8 mouse cellular contexts compared by ENCODE assay signal in genomic region chr17:87613355-87614283, GRCm38 (mm10). TPM values are rescaled to one million over a fixed set of nuclear protein-coding genes. Genes with fewer than 3 reads are reported as not detected.
A peak's percentile ranks its signal among the peaks of the same experiment; 100 is the strongest.
DNase-seq lines count a peak whose midpoint lies in the region; ATAC-seq and TF ChIP-seq lines count a peak whose summit lies in the region.

No protein-coding gene starts in this region.

- no peak for TF ChIP-seq RAD21 in CH12.LX (IDR thresholded peaks at IDR 0.05; ENCODE audit: low read depth, low read length)

- WGBS in embryonic facial prominence, embryonic 15.5 days, result 4% methylated on average over 24 of the region's 24 CpGs
- 8% methylated on average over 24 of the region's 24 CpGs for WGBS in heart, embryonic 14.5 days
- WGBS in kidney, postnatal 0 days, result 6% methylated on average over 24 of the region's 24 CpGs
- 12% methylated on average over 24 of the region's 24 CpGs for WGBS in liver, embryonic 11.5 days
- 3% methylated on average over 24 of the region's 24 CpGs for WGBS in midbrain, postnatal 0 days

- dilution Hi-C loops in CH12.LX (cut with MboI; ENCODE audit: extremely low pct_ligation_motif_present, extremely low pct_unique_long_range_greater_than_20kb, low sequenced_read_pairs), result no loop called here

- in situ Hi-C loops in CH12.LX (cut with MboI; ENCODE audit: low pct_ligation_motif_present, low pct_unique_long_range_greater_than_20kb, low sequenced_read_pairs), result no loop called here

- H3K9ac ChIP-seq in CH12.LX (ENCODE audit: insufficient read depth, low read depth), result no peak overlapping the region
- peak overlapping the region; percentile 37 for H3K9ac ChIP-seq in embryonic facial prominence, embryonic 15.5 days
- peak overlapping the region; percentile 76 for H3K9ac ChIP-seq in heart, embryonic 14.5 days (ENCODE audit: low read length)
- H3K9ac ChIP-seq in kidney, postnatal 0 days (ENCODE audit: low read depth, low read length), result peak overlapping the region; percentile 57; the same call in 1 of the 2 replicates
- peak overlapping the region; percentile 53 for H3K9ac ChIP-seq in liver, embryonic 11.5 days (ENCODE audit: low read depth, low read length)
- H3K9ac ChIP-seq in midbrain, postnatal 0 days (replicated peaks; ENCODE audit: low read length, poor library complexity, severe bottlenecking), result peak overlapping the region; percentile 75

- no peak for TF ChIP-seq POLR2A in CH12.LX (IDR thresholded peaks at IDR 0.05; ENCODE audit: low read depth, low read length)

- H3K4me1 ChIP-seq in CH12.LX (ENCODE audit: control insufficient read depth in 1 of 2, insufficient read depth in 2 of 2), result no peaks in the 10 kb centered on the region
- H3K4me1 ChIP-seq in embryonic facial prominence, embryonic 15.5 days, result peaks cover 18% of the 10 kb centered on the region
- peaks cover 5 to 6% of the 10 kb centered on the region in 2 experiments; a peak in 3 of 4 replicates for H3K4me1 ChIP-seq in heart, embryonic 14.5 days (ENCODE audit: control insufficient read depth in 2 of 2, insufficient read depth in 2 of 2, low read length in 2 of 2)
- peaks cover 9% of the 10 kb centered on the region; the same call in 1 of the 2 replicates for H3K4me1 ChIP-seq in kidney, postnatal 0 days (replicated peaks; ENCODE audit: insufficient read depth, low read length)
- H3K4me1 ChIP-seq in liver, embryonic 11.5 days (replicated peaks; ENCODE audit: control insufficient read depth, insufficient read depth, low read length), result no peaks in the 10 kb centered on the region; the same call in 1 of the 2 replicates
- no peaks in the 10 kb centered on the region for H3K4me1 ChIP-seq in midbrain, postnatal 0 days (ENCODE audit: insufficient read depth, low read length)

- H3K9me3 ChIP-seq in CH12.LX (replicated peaks; ENCODE audit: low read length), result no peaks in the 10 kb centered on the region
- H3K9me3 ChIP-seq in embryonic facial prominence, embryonic 15.5 days (replicated peaks), result no peaks in the 10 kb centered on the region
- H3K9me3 ChIP-seq in heart, embryonic 14.5 days (ENCODE audit: control insufficient read depth, low read length), result no peaks in the 10 kb centered on the region
- H3K9me3 ChIP-seq in kidney, postnatal 0 days (replicated peaks; ENCODE audit: low read length), result no peaks in the 10 kb centered on the region
- H3K9me3 ChIP-seq in liver, embryonic 11.5 days (ENCODE audit: control insufficient read depth, low read length), result no peaks in the 10 kb centered on the region
- H3K9me3 ChIP-seq in midbrain, postnatal 0 days (ENCODE audit: low read length), result no peaks in the 10 kb centered on the region

- no peaks in the 10 kb centered on the region for H3K79me2 ChIP-seq in CH12.LX (replicated peaks; ENCODE audit: control insufficient read depth, extremely low read depth, insufficient read depth, poor library complexity, severe bottlenecking)

- TF ChIP-seq CTCF in CH12.LX (conservative IDR thresholded peaks at IDR 0.05 in 1 of 2, IDR thresholded peaks at IDR 0.05 in 1 of 2; ENCODE audit: low read depth in 2 of 2, low read length in 2 of 2), result no peak
- no peak for TF ChIP-seq CTCF in kidney, postnatal 0 days (IDR thresholded peaks at IDR 0.05; ENCODE audit: low read depth)
- TF ChIP-seq CTCF in midbrain, postnatal 0 days (IDR thresholded peaks at IDR 0.05), result no peak

- H3K4me3 ChIP-seq in CH12.LX (replicated peaks in 1 of 3; ENCODE audit: low read depth in 2 of 3, low read length in 2 of 3, poor library complexity in 1 of 3), result no peak overlapping the region
- peak overlapping the region; percentile 44 for H3K4me3 ChIP-seq in embryonic facial prominence, embryonic 15.5 days (replicated peaks)
- H3K4me3 ChIP-seq in heart, embryonic 14.5 days (ENCODE audit: control insufficient read depth in 1 of 2, insufficient read depth in 1 of 2, low read depth in 1 of 2, low read length in 2 of 2), result peak overlapping the region; percentile 45 to 47
- H3K4me3 ChIP-seq in kidney, postnatal 0 days (replicated peaks; ENCODE audit: low read depth, low read length), result peak overlapping the region; percentile 11
- peak overlapping the region; percentile 39 for H3K4me3 ChIP-seq in liver, embryonic 11.5 days (ENCODE audit: low read depth, low read length)
- peak overlapping the region; percentile 37 for H3K4me3 ChIP-seq in midbrain, postnatal 0 days (ENCODE audit: low read depth, low read length)

- no peaks in the 10 kb centered on the region for H3K36me3 ChIP-seq in CH12.LX (replicated peaks in 1 of 2; ENCODE audit: control insufficient read depth in 1 of 2, insufficient read depth in 1 of 2, low read length in 1 of 2)
- H3K36me3 ChIP-seq in embryonic facial prominence, embryonic 15.5 days, result no peaks in the 10 kb centered on the region
- H3K36me3 ChIP-seq in heart, embryonic 14.5 days (ENCODE audit: control insufficient read depth, insufficient read depth, low read length), result no peaks in the 10 kb centered on the region
- H3K36me3 ChIP-seq in kidney, postnatal 0 days (ENCODE audit: insufficient read depth, low read length), result no peaks in the 10 kb centered on the region
- H3K36me3 ChIP-seq in liver, embryonic 11.5 days (ENCODE audit: control insufficient read depth, insufficient read depth, low read length), result no peaks in the 10 kb centered on the region
- no peaks in the 10 kb centered on the region for H3K36me3 ChIP-seq in midbrain, postnatal 0 days (ENCODE audit: insufficient read depth, low read length)

- no peaks in the 10 kb centered on the region for H3K27me3 ChIP-seq in CH12.LX (replicated peaks)
- H3K27me3 ChIP-seq in embryonic facial prominence, embryonic 15.5 days, result no peaks in the 10 kb centered on the region
- H3K27me3 ChIP-seq in heart, embryonic 14.5 days (ENCODE audit: control insufficient read depth, insufficient read depth, low read length), result no peaks in the 10 kb centered on the region
- H3K27me3 ChIP-seq in kidney, postnatal 0 days (ENCODE audit: insufficient read depth, low read length), result no peaks in the 10 kb centered on the region
- H3K27me3 ChIP-seq in liver, embryonic 11.5 days (replicated peaks; ENCODE audit: control insufficient read depth, insufficient read depth, low read length), result no peaks in the 10 kb centered on the region
- H3K27me3 ChIP-seq in midbrain, postnatal 0 days (ENCODE audit: insufficient read depth, low read length), result no peaks in the 10 kb centered on the region

- TF ChIP-seq EP300 in CH12.LX (IDR thresholded peaks at IDR 0.05; ENCODE audit: low read length), result no peak

- ATAC-seq in embryonic facial prominence, embryonic 15.5 days (ENCODE audit: insufficient number of reproducible peaks, low FRiP score, low TSS enrichment, low read depth), result peak; percentile 89
- peak; percentile 84 for ATAC-seq in heart, embryonic 14.5 days (ENCODE audit: insufficient number of reproducible peaks, insufficient read depth, low FRiP score, low read depth)
- ATAC-seq in kidney, postnatal 0 days (replicated peaks; ENCODE audit: low FRiP score, low read depth), result peak; percentile 87
- ATAC-seq in liver, embryonic 11.5 days (replicated peaks; ENCODE audit: low FRiP score), result peak; percentile 77
- ATAC-seq in midbrain, postnatal 0 days (ENCODE audit: low FRiP score), result peak; percentile 90

- no peak for DNase-seq in CH12.LX (ENCODE audit: extremely low read depth)
- peak; percentile 87 for DNase-seq in brain, adult 2 months (ENCODE audit: low read depth, low spot score)
- DNase-seq in kidney, postnatal 0 days (ENCODE audit: low spot score), result peak; percentile 98
- DNase-seq in liver, embryonic 11.5 days (ENCODE audit: low spot score), result peak; percentile 75
- peak; percentile 94 for DNase-seq in midbrain, postnatal 0 days (ENCODE audit: low spot score)
- peak; percentile 60 for DNase-seq in thymus, postnatal 0 days (ENCODE audit: low spot score)

- H3K27ac ChIP-seq in CH12.LX (ENCODE audit: insufficient read depth, low read depth), result no peak overlapping the region
- peak overlapping the region; percentile 97 for H3K27ac ChIP-seq in embryonic facial prominence, embryonic 15.5 days (replicated peaks)
- H3K27ac ChIP-seq in heart, embryonic 14.5 days (replicated peaks in 1 of 2; ENCODE audit: control insufficient read depth in 1 of 2, insufficient read depth in 1 of 2, low read depth in 2 of 2, low read length in 2 of 2), result peak overlapping the region; percentile 92 to 98
- H3K27ac ChIP-seq in kidney, postnatal 0 days, result peak overlapping the region; percentile 78
- H3K27ac ChIP-seq in liver, embryonic 11.5 days (ENCODE audit: low read depth, low read length), result peak overlapping the region; percentile 23; the same call in 1 of the 2 replicates
- peak overlapping the region; percentile 84 for H3K27ac ChIP-seq in midbrain, postnatal 0 days (ENCODE audit: low read depth, low read length)

- no peak overlapping the region for H3K4me2 ChIP-seq in CH12.LX (ENCODE audit: insufficient read depth, low read depth, poor library complexity, severe bottlenecking)
- H3K4me2 ChIP-seq in embryonic facial prominence, embryonic 15.5 days (replicated peaks), result peak overlapping the region; percentile 62
- H3K4me2 ChIP-seq in heart, embryonic 14.5 days (ENCODE audit: low read length), result peak overlapping the region; percentile 77
- peak overlapping the region; percentile 61 for H3K4me2 ChIP-seq in kidney, postnatal 0 days (ENCODE audit: low read length)
- H3K4me2 ChIP-seq in liver, embryonic 11.5 days, result peak overlapping the region; percentile 66
- H3K4me2 ChIP-seq in midbrain, postnatal 0 days (ENCODE audit: low read depth, low read length, poor library complexity, severe bottlenecking), result peak overlapping the region; percentile 61

RNA-seq across cellular contexts. Expression of gene Epcam, which starts 22.2 kb away (rescaled TPM):
- total RNA-seq in CH12.LX (2012; rRNA removed) (5.0 and 13.4 TPM in 2 replicates), CH12.LX (2014; rRNA removed) (1.4 and 1.9 TPM in 2 replicates)
- 1.9 TPM in 2 replicates for polyA plus RNA-seq in CH12.LX (2012; ENCODE audit: insufficient read length, low read depth)
- polyA plus RNA-seq in embryonic facial prominence, embryonic 15.5 days (2015; fragmentation: Nextera tagmentation; extraction: Ambion mirVana), result 127 and 138 TPM in 2 replicates
- polyA plus RNA-seq in heart, embryonic 14.5 days (2014; fragmentation: Nextera tagmentation; extraction: Ambion mirVana), result 0.11 and 2.0 TPM in 2 replicates
- polyA plus RNA-seq in kidney, postnatal 0 days (2015; fragmentation: Nextera tagmentation; extraction: Ambion mirVana), result 409 and 412 TPM in 2 replicates
- 12.7 and 12.9 TPM in 2 replicates for polyA plus RNA-seq in liver, embryonic 11.5 days (2014; fragmentation: Nextera tagmentation; extraction: Ambion mirVana)
- total RNA-seq in midbrain, postnatal 0 days (2014; rRNA removed), result 2.3 and 3.1 TPM in 2 replicates
- polyA plus RNA-seq in midbrain, postnatal 0 days (2015; fragmentation: Nextera tagmentation; extraction: Ambion mirVana), result 4.7 and 5.2 TPM in 2 replicates
- polyA plus RNA-seq in thymus, postnatal 0 days (2015; fragmentation: Nextera tagmentation; extraction: Ambion mirVana), result 95.8 and 102 TPM in 2 replicates

RNA-seq across cellular contexts. Expression of gene Msh2, which starts 58.5 kb away (rescaled TPM):
- total RNA-seq in CH12.LX (2012; rRNA removed) (34.8 and 37.0 TPM in 2 replicates), CH12.LX (2014; rRNA removed) (47.0 and 47.5 TPM in 2 replicates)
- 45.8 and 48.2 TPM in 2 replicates for polyA plus RNA-seq in CH12.LX (2012; ENCODE audit: insufficient read length, low read depth)
- 53.0 and 57.4 TPM in 2 replicates for polyA plus RNA-seq in embryonic facial prominence, embryonic 15.5 days (2015; fragmentation: Nextera tagmentation; extraction: Ambion mirVana)
- polyA plus RNA-seq in heart, embryonic 14.5 days (2014; fragmentation: Nextera tagmentation; extraction: Ambion mirVana), result 23.5 and 26.9 TPM in 2 replicates
- polyA plus RNA-seq in kidney, postnatal 0 days (2015; fragmentation: Nextera tagmentation; extraction: Ambion mirVana), result 58.1 and 66.0 TPM in 2 replicates
- polyA plus RNA-seq in liver, embryonic 11.5 days (2014; fragmentation: Nextera tagmentation; extraction: Ambion mirVana), result 59.2 and 77.9 TPM in 2 replicates
- 26.0 and 29.7 TPM in 2 replicates for total RNA-seq in midbrain, postnatal 0 days (2014; rRNA removed)
- polyA plus RNA-seq in midbrain, postnatal 0 days (2015; fragmentation: Nextera tagmentation; extraction: Ambion mirVana), result 41.0 and 47.1 TPM in 2 replicates
- polyA plus RNA-seq in thymus, postnatal 0 days (2015; fragmentation: Nextera tagmentation; extraction: Ambion mirVana), result 88.5 and 89.2 TPM in 2 replicates

Comparison
In these comparisons a context has a peak if more than half of its experiments do, and no peak if none do; other contexts are left out.
1. H3K4me3 ChIP-seq: peak in embryonic facial prominence, embryonic 15.5 days (single experiment), heart, embryonic 14.5 days (2 of 2), kidney, postnatal 0 days (single experiment), liver, embryonic 11.5 days (single experiment) and midbrain, postnatal 0 days (single experiment); none in CH12.LX (0 of 3).
2. Peak in every context shown above with its lines, with median percentiles within 50 percentile points of each other: ATAC-seq.